Comparison of ENCODE assay signal across 12 mouse cellular contexts in the genomic region with DNA sequence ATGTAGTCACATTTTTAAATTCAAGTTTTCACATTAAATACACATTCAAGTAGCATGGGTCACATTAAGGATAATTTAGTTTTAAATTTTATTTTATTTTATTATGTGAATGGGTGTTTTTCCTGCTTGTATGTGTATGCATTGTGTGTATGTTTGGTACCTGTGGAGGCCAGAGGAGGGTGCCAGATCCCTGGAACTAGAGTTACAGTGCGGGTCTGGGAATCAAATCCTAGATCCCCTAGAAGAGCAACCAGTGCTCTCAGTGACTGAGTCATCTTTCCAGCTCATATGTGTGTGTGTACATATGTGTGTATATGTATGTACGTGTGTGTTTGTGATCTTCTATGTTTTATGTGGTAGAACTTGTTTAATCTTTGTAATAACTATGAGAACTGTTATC.
DNase-seq lines count a peak whose midpoint lies in the region; ATAC-seq and TF ChIP-seq lines count a peak whose summit lies in the region.
"Had no signal": no experiment of that assay in that cellular context is flagged by ENCODE, and none has a peak within 500 bp of the region (broad histone marks: within the 10 kb centered on the region; RNA-seq: fewer than 3 reads in every experiment).

No protein-coding gene starts in this region.

- no peak overlapping the region for H3K27ac ChIP-seq in liver, adult 2 months (replicated peaks; ENCODE audit: insufficient read depth, low read depth, low read length)
- no peak overlapping the region for H3K27ac ChIP-seq in liver, embryonic 11.5 days (ENCODE audit: low read depth, low read length)
- H3K27ac ChIP-seq in CH12.LX (ENCODE audit: insufficient read depth, low read depth) = no peak overlapping the region
- H3K27ac ChIP-seq: heart, embryonic 10.5 days; hindbrain, embryonic 10.5 days; liver, embryonic 14.5 days; neural tube, embryonic 12.5 days had no signal

- in situ Hi-C loops in CH12.LX (cut with MboI; ENCODE audit: low pct_ligation_motif_present, low pct_unique_long_range_greater_than_20kb, low sequenced_read_pairs) = loop anchor here (5.0 kb wide), 2 partner anchors 253 to 778 kb away; no protein-coding TSS in a partner anchor

- peak; percentile 24; the same call in 1 of the 2 replicates for TF ChIP-seq CTCF in liver, adult 2 months (IDR thresholded peaks at IDR 0.05; ENCODE audit: low read depth, low read length)
- peak in 1 of 2 experiments; percentile 60; a peak in 2 of 4 replicates for TF ChIP-seq CTCF in CH12.LX (conservative IDR thresholded peaks at IDR 0.05 in 1 of 2, IDR thresholded peaks at IDR 0.05 in 1 of 2; ENCODE audit: low read depth in 2 of 2, low read length in 2 of 2)

- 97% methylated on average over 2 of the region's 2 CpGs for WGBS in liver, adult 2 months
- 97% methylated on average over 2 of the region's 2 CpGs for WGBS in liver, embryonic 11.5 days

- H3K4me1 ChIP-seq in liver, adult 2 months (ENCODE audit: control insufficient read depth, insufficient read depth, low read length) = peaks cover 25% of the 10 kb centered on the region
- H3K4me1 ChIP-seq in liver, embryonic 11.5 days (replicated peaks; ENCODE audit: control insufficient read depth, insufficient read depth, low read length) = no peaks in the 10 kb centered on the region
- H3K4me1 ChIP-seq in CH12.LX (ENCODE audit: control insufficient read depth in 1 of 2, insufficient read depth in 2 of 2) = no peaks in the 10 kb centered on the region
- H3K4me1 ChIP-seq: neural tube, embryonic 12.5 days had no signal

- H3K9me3 ChIP-seq in liver, embryonic 11.5 days (ENCODE audit: control insufficient read depth, low read length) = no peaks in the 10 kb centered on the region
- H3K9me3 ChIP-seq in CH12.LX (replicated peaks; ENCODE audit: low read length) = no peaks in the 10 kb centered on the region
- H3K9me3 ChIP-seq: heart, embryonic 10.5 days; hindbrain, embryonic 10.5 days; neural tube, embryonic 12.5 days had no signal

- peak; percentile 60 for TF ChIP-seq RAD21 in CH12.LX (IDR thresholded peaks at IDR 0.05; ENCODE audit: low read depth, low read length)

- TF ChIP-seq POLR2A in liver, adult 2 months (IDR thresholded peaks at IDR 0.05; ENCODE audit: extremely low read depth, insufficient read depth, low read length) = no peak
- no peak for TF ChIP-seq POLR2A in CH12.LX (IDR thresholded peaks at IDR 0.05; ENCODE audit: low read depth, low read length)

- H3K4me3 ChIP-seq in liver, adult 2 months (ENCODE audit: insufficient read depth, low read depth, low read length) = no peak overlapping the region
- no peak overlapping the region for H3K4me3 ChIP-seq in liver, embryonic 11.5 days (ENCODE audit: low read depth, low read length)
- H3K4me3 ChIP-seq in CH12.LX (replicated peaks in 1 of 3; ENCODE audit: low read depth in 2 of 3, low read length in 2 of 3, poor library complexity in 1 of 3) = no peak overlapping the region
- H3K4me3 ChIP-seq: heart, embryonic 10.5 days; hindbrain, embryonic 10.5 days; neural tube, embryonic 12.5 days had no signal

- dilution Hi-C loops in CH12.LX (cut with MboI; ENCODE audit: extremely low pct_ligation_motif_present, extremely low pct_unique_long_range_greater_than_20kb, low sequenced_read_pairs) = no loop called here

- H3K27me3 ChIP-seq in liver, adult 2 months (ENCODE audit: control insufficient read depth, insufficient read depth, low read length) = no peaks in the 10 kb centered on the region
- H3K27me3 ChIP-seq in liver, embryonic 11.5 days (replicated peaks; ENCODE audit: control insufficient read depth, insufficient read depth, low read length) = no peaks in the 10 kb centered on the region
- no peaks in the 10 kb centered on the region for H3K27me3 ChIP-seq in CH12.LX (replicated peaks)
- H3K27me3 ChIP-seq: neural tube, embryonic 12.5 days had no signal

- DNase-seq in embryo, embryonic 10 days (ENCODE audit: low spot score) = peak; percentile 34
- no peak for DNase-seq in embryo, embryonic 10.5 days (ENCODE audit: low spot score)
- DNase-seq in liver, adult 2 months (ENCODE audit: extremely low read depth, low read depth, low spot score) = no peak
- no peak for DNase-seq in liver, embryonic 11.5 days (ENCODE audit: low spot score)
- no peak for DNase-seq in CH12.LX (ENCODE audit: extremely low read depth)
- peak; percentile 33 for DNase-seq in embryo, embryonic 11 days
- DNase-seq in layer of hippocampus, adult 9-11 months = no peak

- ATAC-seq in liver, embryonic 11.5 days (replicated peaks; ENCODE audit: low FRiP score) = no peak
- ATAC-seq in frontal cortex, adult (ENCODE audit: low TSS enrichment) = no peak

- H3K9ac ChIP-seq in liver, adult 2 months (ENCODE audit: low read depth, low read length) = no peak overlapping the region
- no peak overlapping the region for H3K9ac ChIP-seq in liver, embryonic 11.5 days (ENCODE audit: low read depth, low read length)
- no peak overlapping the region for H3K9ac ChIP-seq in CH12.LX (ENCODE audit: insufficient read depth, low read depth)
- H3K9ac ChIP-seq: liver, embryonic 14.5 days; neural tube, embryonic 12.5 days had no signal

- no peaks in the 10 kb centered on the region for H3K36me3 ChIP-seq in liver, adult 2 months (ENCODE audit: control insufficient read depth, insufficient read depth, low read length)
- H3K36me3 ChIP-seq in liver, embryonic 11.5 days (ENCODE audit: control insufficient read depth, insufficient read depth, low read length) = no peaks in the 10 kb centered on the region
- peaks cover 0 to 18% of the 10 kb centered on the region in 2 experiments for H3K36me3 ChIP-seq in CH12.LX (replicated peaks in 1 of 2; ENCODE audit: control insufficient read depth in 1 of 2, insufficient read depth in 1 of 2, low read length in 1 of 2)
- H3K36me3 ChIP-seq: heart, embryonic 10.5 days; hindbrain, embryonic 10.5 days; neural tube, embryonic 12.5 days had no signal

- H3K79me2 ChIP-seq in liver, adult 2 months (ENCODE audit: control insufficient read depth, insufficient read depth, low read length) = no peaks in the 10 kb centered on the region
- H3K79me2 ChIP-seq in CH12.LX (replicated peaks; ENCODE audit: control insufficient read depth, extremely low read depth, insufficient read depth, poor library complexity, severe bottlenecking) = no peaks in the 10 kb centered on the region

- no peak overlapping the region for H3K4me2 ChIP-seq in liver, embryonic 11.5 days
- H3K4me2 ChIP-seq in CH12.LX (ENCODE audit: insufficient read depth, low read depth, poor library complexity, severe bottlenecking) = no peak overlapping the region
- H3K4me2 ChIP-seq: neural tube, embryonic 12.5 days had no signal

- TF ChIP-seq EP300 in CH12.LX (IDR thresholded peaks at IDR 0.05; ENCODE audit: low read length) = no peak

TF ChIP-seq in CH12.LX, 34 proteins besides CTCF, POLR2A, EP300 and RAD21:
- TF ChIP-seq SMC3 (IDR thresholded peaks at IDR 0.05; ENCODE audit: low read depth, low read length) (peak; percentile 64), ETS1 (conservative IDR thresholded peaks at IDR 0.05; ENCODE audit: low read depth, low read length) (no peak)

Comparison
In these comparisons a context has a peak if more than half of its experiments do, and no peak if none do; other contexts are left out.
1. DNase-seq: peak in embryo, embryonic 10 days (single experiment) and embryo, embryonic 11 days (single experiment); none in embryo, embryonic 10.5 days (single experiment), liver, adult 2 months (single experiment), liver, embryonic 11.5 days (single experiment), CH12.LX (single experiment) and layer of hippocampus, adult 9-11 months (single experiment).